Mouse (Mus musculus): ENCODE data around the gene Dao. TPM values are rescaled to one million over a fixed set of nuclear protein-coding genes. Genes with fewer than 3 reads are reported as not detected.

Dao gene
- polyA plus RNA-seq, 1 experiment from 2014 or later, result 20.4 TPM

DNA sequence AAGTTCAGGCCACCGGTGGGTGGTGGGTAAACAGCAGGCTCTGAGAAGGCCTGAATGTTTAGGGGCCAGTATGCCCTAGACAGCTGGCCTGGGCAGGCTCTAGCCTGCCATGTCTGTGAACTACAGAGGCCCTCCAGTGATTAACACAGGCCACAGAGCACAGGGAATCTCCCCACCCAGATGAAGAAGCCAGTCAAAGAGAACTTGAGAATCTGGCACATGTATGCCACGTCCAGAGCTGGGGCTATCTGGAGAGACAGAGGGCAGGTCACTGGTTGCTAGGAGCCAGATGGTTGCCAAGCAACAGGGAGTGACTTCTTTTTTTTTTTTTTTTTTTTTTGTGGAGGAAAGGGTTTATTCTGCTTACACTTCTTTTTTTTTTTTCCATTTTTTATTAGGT, 68.8 kb downstream of the Dao start:
- ATAC-seq (ENCODE audit: low FRiP score, low TSS enrichment), result no peak
- Histone ChIP-seq H3K4me1 (ENCODE audit: insufficient read depth, low read length) (no peaks in the 10 kb centered on the region), H3K4me3 (ENCODE audit: low read length) (no peak overlapping the region), H3K27ac (ENCODE audit: low read length) (no peak overlapping the region), H3K9ac (replicated peaks; ENCODE audit: low read length) (no peak overlapping the region), H3K27me3 (ENCODE audit: insufficient read depth, low read length) (no peaks in the 10 kb centered on the region), H3K4me2 (replicated peaks; ENCODE audit: low read depth, low read length) (no peak overlapping the region), H3K9me3 (ENCODE audit: low read length) (peaks cover 3% of the 10 kb centered on the region; the same call in 1 of the 2 replicates), H3K36me3 (ENCODE audit: insufficient read depth, low read length) (no peaks in the 10 kb centered on the region)
- 50% methylated on average over 2 of the region's 2 CpGs for WGBS

Other genes starting within 250 kb of the Dao start
- 54.8 and 62.4 TPM in 2 replicates for gene Sart3, start 231.2 kb upstream of the Dao start, polyA plus RNA-seq (2015; fragmentation: Nextera tagmentation; extraction: Ambion mirVana)
- 107 and 110 TPM in 2 replicates for gene Iscu, start 231.0 kb upstream of the Dao start, polyA plus RNA-seq (2015; fragmentation: Nextera tagmentation; extraction: Ambion mirVana)
- gene Tmem119, start 203.2 kb upstream of the Dao start, polyA plus RNA-seq (2015; fragmentation: Nextera tagmentation; extraction: Ambion mirVana), result 46.1 and 51.7 TPM in 2 replicates
- 2.4 TPM in 2 replicates for gene Selplg, start 171.1 kb upstream of the Dao start, polyA plus RNA-seq (2015; fragmentation: Nextera tagmentation; extraction: Ambion mirVana)
- gene Coro1c, start 94.9 kb upstream of the Dao start, polyA plus RNA-seq (2015; fragmentation: Nextera tagmentation; extraction: Ambion mirVana), result 122 and 126 TPM in 2 replicates
- gene Ssh1, start 9.8 kb upstream of the Dao start, polyA plus RNA-seq (2015; fragmentation: Nextera tagmentation; extraction: Ambion mirVana), result 15.0 and 16.7 TPM in 2 replicates
- gene Usp30, start 61.8 kb downstream of the Dao start, polyA plus RNA-seq (2015; fragmentation: Nextera tagmentation; extraction: Ambion mirVana), result 12.0 and 14.0 TPM in 2 replicates
- gene Svop, start 87.9 kb downstream of the Dao start, polyA plus RNA-seq (2015; fragmentation: Nextera tagmentation; extraction: Ambion mirVana), result 0.36 and 0.42 TPM in 2 replicates
- gene Alkbh2, start 124.5 kb downstream of the Dao start, polyA plus RNA-seq (2015; fragmentation: Nextera tagmentation; extraction: Ambion mirVana), result 8.7 and 9.1 TPM in 2 replicates
- 56.2 and 57.0 TPM in 2 replicates for gene Ung, start 126.7 kb downstream of the Dao start, polyA plus RNA-seq (2015; fragmentation: Nextera tagmentation; extraction: Ambion mirVana)
- gene Acacb, start 142.8 kb downstream of the Dao start, polyA plus RNA-seq (2015; fragmentation: Nextera tagmentation; extraction: Ambion mirVana), result 4.7 and 5.7 TPM in 2 replicates